Mouse (Mus musculus) cerebellum, postnatal 14 days (tissue): ENCODE results near the gene BC051142.
"Not testable (repeated sequence)": the region's sequence is repeated elsewhere in the genome, so short reads cannot be mapped to it uniquely, and the experiment has no call there.

Source experiments
- DNase-seq, 2 experiments: peaks; one replicate each; pipeline ENCODE4 v3.0.0; 2021; ENCODE audit warnings: mixed read lengths in 2 of 2

The BC051142 gene

GRCm38 (mm10) chr17:34411117-34411516 is 12.5 kb downstream of the BC051142 start:
- DNase-seq = peak; percentile 82 to 84

DNA sequence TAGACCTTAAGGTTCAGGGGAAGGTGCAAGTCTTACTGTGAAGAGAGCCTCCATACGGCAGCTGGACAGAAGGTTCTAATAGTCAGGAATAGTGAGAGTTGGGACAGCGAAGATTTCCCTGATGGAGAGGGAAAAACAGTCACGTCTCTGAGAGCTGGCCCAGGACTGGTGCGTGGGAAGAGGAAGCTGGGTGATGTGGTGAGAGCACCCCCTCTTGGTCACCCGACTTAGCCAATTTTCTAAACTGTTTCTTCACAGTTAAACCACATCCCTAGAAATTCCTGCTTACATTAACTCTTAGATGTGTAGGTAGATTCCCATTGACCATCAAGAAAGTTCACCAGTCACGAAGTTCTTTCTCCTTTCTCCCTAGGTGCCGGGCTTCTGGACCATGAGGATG is 21.4 kb downstream of the BC051142 start:
- DNase-seq = no peak

DNA sequence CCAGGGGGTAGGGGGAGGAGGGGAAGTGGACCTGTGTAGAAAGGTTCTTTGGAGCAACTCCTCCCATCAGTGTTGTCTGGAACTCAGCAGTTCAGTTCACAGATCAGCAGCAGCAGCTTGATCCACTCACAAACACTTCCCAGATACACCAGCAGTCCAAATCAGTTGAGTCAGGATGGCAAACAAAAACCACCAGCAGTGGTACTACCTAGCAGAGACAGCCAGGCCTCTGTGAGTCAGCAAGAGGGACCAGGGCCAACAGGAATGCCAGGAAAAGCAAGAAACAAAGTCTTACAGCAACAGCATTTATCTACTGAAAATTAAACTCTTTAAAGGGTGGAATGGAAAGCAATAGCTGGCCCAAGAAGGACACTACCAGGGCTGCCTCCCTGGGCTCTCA is 29.0 kb downstream of the BC051142 start:
- DNase-seq = no peak

DNA sequence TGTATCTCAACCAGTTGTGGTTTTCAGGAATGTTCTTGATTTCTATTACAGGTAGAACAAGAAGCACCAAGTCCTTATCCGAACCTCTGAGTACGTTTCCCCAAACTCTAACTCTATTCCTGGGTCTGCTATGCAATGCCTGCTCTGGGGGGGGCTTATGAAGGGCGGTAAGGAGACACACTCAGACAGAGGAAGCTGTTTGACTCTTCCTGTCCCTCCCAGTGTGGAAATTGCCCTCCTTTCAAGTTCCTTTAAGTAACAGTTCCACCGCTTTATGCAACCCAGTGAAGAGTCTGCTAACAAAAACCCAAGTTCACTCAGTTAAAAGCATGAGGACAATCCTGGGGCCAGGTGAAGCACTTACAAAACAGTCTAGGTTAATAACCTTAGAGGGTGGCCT is 38.5 kb downstream of the BC051142 start:
- DNase-seq = no peak

DNA sequence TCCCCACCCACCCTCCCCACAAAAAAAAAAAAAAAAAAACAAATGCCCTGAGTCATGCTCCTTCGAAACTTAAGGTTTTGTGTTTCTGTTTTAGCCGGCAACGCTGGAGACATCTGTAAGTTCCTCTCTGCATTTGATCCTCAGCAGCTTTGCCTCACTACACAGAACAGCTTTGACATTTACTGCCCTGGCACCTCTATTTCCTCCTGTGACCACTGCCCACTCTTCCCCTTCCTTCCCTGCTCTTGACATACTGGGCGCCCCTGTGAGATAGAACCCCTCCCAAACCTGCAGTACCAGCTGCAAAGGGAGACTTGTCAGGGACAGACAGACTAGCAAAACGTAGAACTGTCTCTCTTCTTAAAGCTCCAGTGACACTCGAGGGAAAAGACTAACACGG is 39.0 kb downstream of the BC051142 start:
- no peak for DNase-seq

GRCm38 (mm10) chr17:34438588-34438987 is 40.0 kb downstream of the BC051142 start:
- no peak for DNase-seq

DNA sequence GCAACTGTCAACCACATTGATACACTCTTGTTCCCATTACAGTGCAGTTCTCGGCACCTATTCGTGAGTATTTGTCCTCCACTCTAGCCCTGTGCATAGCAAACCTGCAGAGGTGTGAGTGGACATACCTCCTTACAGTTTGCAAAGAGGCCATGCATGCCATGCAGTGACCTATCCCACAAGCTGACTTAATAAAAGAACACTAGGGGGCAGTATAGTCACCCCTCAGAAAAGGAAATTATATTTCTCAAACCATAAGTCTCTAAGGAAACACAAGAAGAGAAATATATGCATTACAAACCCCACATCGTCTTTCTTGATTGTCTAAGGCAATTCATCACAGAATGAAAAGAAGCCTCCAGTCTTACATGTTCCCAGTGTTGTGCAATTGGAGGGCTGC is 41.2 kb downstream of the BC051142 start:
- DNase-seq = peak in 1 of 2 experiments; percentile 16

DNA sequence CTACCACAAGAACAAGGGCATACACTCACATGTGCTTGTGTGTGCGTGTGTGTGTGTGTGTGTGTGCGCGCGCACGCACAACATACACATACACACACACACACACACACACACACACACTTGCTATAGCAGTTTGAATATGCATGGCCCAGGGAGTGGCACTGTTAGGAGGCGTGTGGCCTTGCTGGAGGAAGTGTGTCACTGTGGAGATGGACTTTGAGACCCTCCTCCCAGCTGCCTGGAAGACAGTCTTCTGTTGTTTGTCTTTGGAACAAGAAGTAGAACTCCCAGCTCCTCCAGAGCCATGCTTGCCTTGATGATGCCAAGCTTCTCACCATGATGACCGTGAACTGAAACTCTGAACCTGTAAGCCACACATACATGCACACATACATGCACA is 43.4 kb downstream of the BC051142 start:
- no peak for DNase-seq

DNA sequence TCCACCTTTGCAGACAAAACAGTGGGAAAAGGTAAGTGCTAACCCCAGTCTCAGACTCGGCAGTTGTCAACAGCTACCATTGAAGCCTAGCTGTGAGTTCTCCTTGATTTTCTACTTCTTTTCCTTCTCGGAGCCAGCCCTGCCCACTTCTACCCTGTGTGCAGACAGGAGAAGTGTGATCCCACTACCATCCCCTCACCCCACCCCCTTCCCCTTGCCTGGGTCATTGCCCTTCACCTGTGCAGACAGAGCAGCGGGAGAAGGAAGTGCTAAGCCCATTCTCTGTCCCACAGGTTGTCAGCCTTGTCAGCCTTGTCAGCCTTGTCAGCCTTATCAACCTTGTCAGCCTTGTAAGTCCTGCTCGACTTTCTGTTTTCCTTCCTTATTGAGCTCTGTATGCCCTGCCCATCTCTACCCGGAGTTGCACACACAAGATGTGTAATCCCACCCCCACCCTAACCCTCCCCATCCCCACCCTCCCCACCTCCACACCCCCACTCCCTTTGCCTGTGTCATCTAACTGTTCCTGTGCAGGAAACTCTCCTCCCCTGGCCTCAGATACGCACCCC is 49.9 kb downstream of the BC051142 start:
- DNase-seq = no peak

DNA sequence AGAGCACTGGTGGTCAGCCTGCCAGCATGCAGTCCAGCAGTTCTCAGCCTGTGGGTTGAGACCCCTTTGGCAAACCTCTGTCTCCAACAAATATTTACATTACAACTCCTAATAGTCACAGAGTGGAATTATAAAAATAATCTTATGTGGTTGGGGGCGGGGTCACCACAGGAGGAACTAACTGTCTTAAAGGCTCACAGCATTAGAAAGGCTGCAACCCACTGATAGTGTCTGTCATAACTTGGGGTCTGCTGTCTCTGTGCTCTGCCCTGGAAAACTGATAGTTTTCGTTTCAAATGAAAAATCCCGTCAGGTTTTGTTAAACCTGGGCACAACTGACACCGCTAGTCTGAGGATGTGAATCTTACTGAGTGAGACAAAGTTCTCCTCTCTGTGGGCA is 59.0 kb downstream of the BC051142 start:
- DNase-seq = no peak

DNA sequence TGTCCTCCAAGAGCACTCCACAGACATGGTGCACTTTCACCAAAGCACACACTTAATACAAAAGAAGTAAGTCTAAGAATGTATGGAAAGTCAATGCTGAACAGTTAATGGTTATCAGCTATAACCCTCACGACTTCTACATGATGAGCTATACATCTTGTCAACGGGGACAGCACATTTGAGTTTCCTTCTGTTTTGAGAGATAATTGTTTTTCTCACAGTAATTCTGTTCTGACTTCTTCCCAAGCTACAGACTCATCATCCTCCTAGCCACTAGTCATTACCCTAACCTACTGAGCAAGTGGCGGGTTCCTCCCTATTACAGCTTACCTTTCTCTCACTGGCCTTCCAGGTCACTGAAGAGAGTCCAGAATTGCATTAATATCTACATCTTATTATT is 60.6 kb downstream of the BC051142 start:
- no peak for DNase-seq

- not testable (repeated sequence) for DNase-seq
Measured at GRCm38 (mm10) chr17:34465906-34466305, 67.3 kb downstream of the BC051142 start.

- no peak for DNase-seq
Measured at GRCm38 (mm10) chr17:34470491-34470890, 71.9 kb downstream of the BC051142 start.

GRCm38 (mm10) chr17:34475060-34475459 is 76.4 kb downstream of the BC051142 start:
- DNase-seq = no peak

DNA sequence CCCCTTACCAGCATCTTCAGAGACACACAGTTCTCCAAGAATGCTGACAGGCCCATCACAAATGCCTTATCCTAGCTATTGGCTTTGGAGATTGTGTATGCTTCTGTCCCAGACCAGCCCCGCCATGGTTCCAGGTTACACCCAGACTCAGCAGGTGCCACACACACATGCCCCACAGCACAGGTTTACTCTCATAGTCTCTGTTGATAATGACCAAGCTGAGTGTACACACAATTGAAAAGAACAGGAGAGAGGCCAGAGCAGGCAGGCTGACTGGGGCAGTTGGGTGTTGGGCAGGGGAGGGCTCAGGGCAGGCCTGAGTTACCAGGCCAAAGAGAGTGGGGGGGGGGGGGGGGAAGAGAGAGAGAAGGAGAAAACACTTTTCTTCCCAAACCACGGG is 77.8 kb downstream of the BC051142 start:
- no peak for DNase-seq

DNA sequence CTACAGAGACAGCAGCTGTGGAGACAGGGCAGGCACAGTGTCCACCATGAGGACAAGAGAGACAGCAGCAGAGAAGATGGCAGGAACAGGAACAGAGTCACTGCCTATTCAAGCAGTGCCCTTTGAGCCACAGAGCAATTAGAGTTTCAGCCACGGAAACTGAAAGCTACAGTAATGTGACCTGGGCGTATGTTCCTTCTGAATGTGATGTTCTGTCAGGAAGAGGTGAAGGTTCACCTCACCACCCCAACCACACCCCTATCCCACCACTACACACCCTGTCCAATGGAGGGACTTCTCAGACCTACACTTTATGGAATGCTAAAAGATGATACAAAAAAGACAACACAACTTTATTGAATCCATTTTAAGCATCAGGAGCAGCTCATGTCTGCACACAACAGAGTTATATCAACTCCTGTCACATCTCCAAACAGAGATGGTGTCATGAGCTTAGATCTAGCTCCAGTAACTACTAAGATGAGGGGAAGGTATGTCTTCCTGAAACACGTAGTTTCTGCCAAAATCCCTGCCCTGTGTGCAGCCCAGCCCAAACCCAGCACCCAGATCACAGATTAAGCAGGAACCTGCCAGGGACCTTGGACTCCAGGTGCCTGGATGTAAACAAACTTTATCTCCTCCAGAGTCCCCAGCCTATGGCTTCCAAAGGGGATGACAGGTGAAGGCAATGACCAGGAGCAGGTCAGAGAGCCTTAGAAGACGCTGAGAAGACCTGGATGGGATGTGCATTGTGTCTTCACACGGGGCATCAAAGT is 78.8 kb downstream of the BC051142 start, which contains the start of gene Btnl4:
Gene Btnl4 (minus strand): TSS at position 81 of the 776 bp plus-strand sequence.
- DNase-seq = not testable (repeated sequence)

- no peak for DNase-seq
Measured at GRCm38 (mm10) chr17:34492796-34493195, 94.2 kb downstream of the BC051142 start.

GRCm38 (mm10) chr17:34495156-34495555 is 96.5 kb downstream of the BC051142 start:
- DNase-seq = not testable (repeated sequence)

DNA sequence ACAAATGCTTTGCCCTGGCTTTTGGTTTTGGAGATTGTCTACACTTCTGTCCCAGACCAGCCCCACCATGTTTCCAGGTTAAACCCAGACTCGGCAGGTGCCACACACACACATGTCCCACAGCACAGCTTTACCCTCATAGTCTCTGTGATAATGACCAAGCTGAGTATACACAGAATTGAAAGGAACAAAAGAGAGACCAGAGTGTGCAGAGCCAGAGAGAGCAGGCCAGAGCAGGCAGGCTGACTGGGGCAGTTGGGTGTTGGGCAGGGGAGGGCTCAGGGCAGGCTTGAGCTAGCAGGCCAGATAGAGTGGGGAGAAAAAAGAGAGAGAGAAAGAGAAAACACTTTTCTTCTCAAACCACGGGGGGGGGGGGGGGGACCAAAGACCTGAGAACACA is 97.9 kb downstream of the BC051142 start:
- no peak for DNase-seq

DNA sequence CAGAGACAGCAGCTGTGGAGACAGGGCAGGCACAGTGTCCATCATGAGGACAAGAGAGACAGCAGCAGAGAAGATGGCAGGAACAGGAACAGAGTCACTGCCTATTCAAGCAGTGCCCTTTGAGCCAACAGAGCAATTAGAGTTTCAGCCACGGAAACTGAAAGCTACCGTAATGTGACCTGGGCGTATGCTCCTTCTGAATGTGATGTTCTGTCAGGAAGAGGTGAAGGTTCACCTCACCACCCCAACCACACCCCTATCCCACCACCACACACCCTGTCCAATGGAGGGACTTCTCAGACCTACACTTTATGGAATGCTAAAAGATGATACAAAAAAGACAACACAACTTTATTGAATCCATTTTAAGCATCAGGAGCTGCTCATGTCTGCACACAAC is 98.7 kb downstream of the BC051142 start:
- DNase-seq = not testable (repeated sequence)

DNA sequence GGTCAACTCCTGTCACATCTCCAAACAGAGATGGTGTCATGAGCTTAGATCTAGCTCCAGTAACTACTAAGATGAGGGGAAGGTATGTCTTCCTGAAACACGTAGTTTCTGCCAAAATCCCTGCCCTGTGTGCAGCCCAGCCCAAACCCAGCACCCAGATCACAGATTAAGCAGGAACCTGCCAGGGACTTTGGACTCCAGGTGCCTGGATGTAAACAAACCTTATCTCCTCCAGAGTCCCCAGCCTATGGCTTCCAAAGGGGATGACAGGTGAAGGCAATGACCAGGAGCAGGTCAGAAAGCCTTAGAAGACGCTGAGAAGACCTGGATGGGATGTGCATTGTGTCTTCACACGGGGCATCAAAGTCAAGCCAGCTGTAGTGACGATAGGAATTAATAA is 99.1 kb downstream of the BC051142 start:
- not testable (repeated sequence) for DNase-seq

GRCm38 (mm10) chr17:34507591-34507990 is 109.0 kb downstream of the BC051142 start:
- no peak for DNase-seq
